Mouse (Mus musculus) liver, embryonic 11.5 days (tissue): ENCODE data around the gene Cdh22. TPM values are rescaled to one million over a fixed set of nuclear protein-coding genes. Genes with fewer than 3 reads are reported as not detected.

Experiments
- ATAC-seq: fragments of 200-750 bp; cut with Nextera tagmentation; replicated peaks from 2 replicates; pipeline ENCODE4 v1.8.0; 2017; ENCODE audit warnings: moderate number of reproducible peaks, mild to moderate bottlenecking, moderate TSS enrichment, moderate library complexity; ENCODE audit not compliant: low FRiP score
- DNase-seq: peaks from one replicate; pipeline ENCODE4 v3.0.0-alpha.2; 2017; ENCODE audit warnings: low spot score
- H3K27ac ChIP-seq: fragments of 300-500 bp; sonication (generic); 2 replicates; pipeline ENCODE4 v1.5.1; 2014; ENCODE audit warnings: mild to moderate bottlenecking, low read depth, low read length, control low read depth
- H3K27me3 ChIP-seq: fragments of 300-500 bp; sonication (generic); replicated peaks from 2 replicates; pipeline ENCODE4 v1.6.1; 2014; ENCODE audit warnings: low read length, mixed read lengths; ENCODE audit not compliant: control insufficient read depth, insufficient read depth
- H3K36me3 ChIP-seq: fragments of 300-500 bp; sonication (generic); 2 replicates; pipeline ENCODE4 v1.6.1; 2014; ENCODE audit warnings: mild to moderate bottlenecking, low read length, moderate library complexity, mixed read lengths; ENCODE audit not compliant: control insufficient read depth, insufficient read depth
- H3K4me1 ChIP-seq: fragments of 300-500 bp; sonication (generic); replicated peaks from 2 replicates; pipeline ENCODE4 v1.6.1; 2014; ENCODE audit warnings: low read length, mixed read lengths; ENCODE audit not compliant: control insufficient read depth, insufficient read depth
- H3K4me2 ChIP-seq: fragments of 300-500 bp; sonication (generic); 2 replicates; pipeline ENCODE4 v1.6.1; 2014; ENCODE audit warnings: mild to moderate bottlenecking, control low read depth, moderate library complexity
- H3K4me3 ChIP-seq: fragments of 300-500 bp; sonication (generic); 2 replicates; pipeline ENCODE4 v1.5.1; 2014; ENCODE audit warnings: low read depth, low read length, control low read depth
- H3K9ac ChIP-seq: fragments of 300-500 bp; sonication (generic); 2 replicates; pipeline ENCODE4 v1.6.1; 2014; ENCODE audit warnings: low read depth, low read length, control low read depth
- H3K9me3 ChIP-seq: fragments of 300-500 bp; sonication (generic); 2 replicates; pipeline ENCODE4 v1.6.1; 2016; ENCODE audit warnings: low read length, inconsistent platforms, mixed read lengths; ENCODE audit not compliant: control insufficient read depth
- WGBS: fragments of 180-500 bp; shearing (Covaris S2); extraction: QIAGEN DNeasy Blood & Tissue Kit; methylation state at CpG from one replicate; pipeline ENCODE4 v1.1.7; 2014; 5-methylcytosine and 5-hydroxymethylcytosine counted together
- polyA plus RNA-seq: library from polyadenylated mRNA; unstranded; fragments of >200 nt; fragmentation: Nextera tagmentation; extraction: Ambion mirVana; gene quantifications from 2 replicates; pipeline ENCODE4 v1.2.1, GENCODE M21; 2014

The Cdh22 gene
- polyA plus RNA-seq, 1 experiment from 2014 or later: 0.11 TPM

DNA sequence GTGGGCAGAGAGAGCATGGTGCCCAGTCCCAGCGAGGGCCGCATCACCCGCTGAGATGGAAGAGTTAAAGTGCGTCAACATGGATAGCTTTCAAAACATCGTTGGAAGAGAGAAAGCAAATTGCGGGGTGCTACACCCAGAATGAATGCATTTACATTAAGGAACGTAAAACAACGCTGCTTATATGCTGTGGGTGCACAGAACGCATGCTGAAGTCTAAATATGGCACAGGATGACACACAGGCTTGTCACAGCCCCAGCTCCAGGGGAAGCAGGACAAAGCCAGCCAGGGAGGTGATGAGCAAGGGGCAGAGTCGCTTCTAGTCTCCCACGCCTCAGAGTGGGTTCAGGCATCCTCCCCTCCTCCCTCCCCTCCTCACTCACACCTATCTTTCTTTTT, 27.0 kb downstream of the Cdh22 start:
- no peak overlapping the region for H3K4me3 ChIP-seq
- no peaks in the 10 kb centered on the region; the same call in 1 of the 2 replicates for H3K4me1 ChIP-seq
- H3K9ac ChIP-seq: no peak overlapping the region
- H3K36me3 ChIP-seq: no peaks in the 10 kb centered on the region
- DNase-seq (no peak), ATAC-seq (no peak)
- WGBS: 64% methylated on average over 11 of the region's 11 CpGs
- no peaks in the 10 kb centered on the region for H3K9me3 ChIP-seq
- H3K4me2 ChIP-seq: no peak overlapping the region
- H3K27me3 ChIP-seq: peaks cover 43% of the 10 kb centered on the region
- no peak overlapping the region for H3K27ac ChIP-seq

DNA sequence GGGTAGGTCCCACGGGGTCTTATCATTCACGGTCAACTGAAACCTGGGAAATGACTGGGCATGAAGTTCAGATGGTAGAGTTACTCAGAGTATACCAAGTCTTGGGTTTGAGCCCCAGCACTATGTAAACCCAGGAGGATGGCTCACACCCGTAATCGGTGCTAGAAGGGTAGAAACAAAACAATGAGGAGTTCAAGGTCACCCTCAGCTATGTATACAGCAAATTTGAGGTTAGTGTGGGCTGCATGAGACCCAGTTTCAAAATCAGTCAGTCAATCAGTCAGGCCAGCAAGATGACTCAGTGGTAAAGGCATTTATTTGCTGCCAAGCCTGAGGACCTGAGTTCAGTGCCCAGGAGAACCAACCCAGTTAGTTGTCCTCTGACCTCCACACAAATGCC, 27.6 kb downstream of the Cdh22 start:
- Histone ChIP-seq H3K27ac (no peak overlapping the region), H3K27me3 (peaks cover 42% of the 10 kb centered on the region), H3K9me3 (no peaks in the 10 kb centered on the region), H3K9ac (no peak overlapping the region), H3K4me3 (no peak overlapping the region), H3K4me1 (no peaks in the 10 kb centered on the region; the same call in 1 of the 2 replicates), H3K36me3 (no peaks in the 10 kb centered on the region), H3K4me2 (no peak overlapping the region)
- no peak for DNase-seq
- WGBS: 65% methylated on average over 4 of the region's 4 CpGs
- ATAC-seq: no peak

DNA sequence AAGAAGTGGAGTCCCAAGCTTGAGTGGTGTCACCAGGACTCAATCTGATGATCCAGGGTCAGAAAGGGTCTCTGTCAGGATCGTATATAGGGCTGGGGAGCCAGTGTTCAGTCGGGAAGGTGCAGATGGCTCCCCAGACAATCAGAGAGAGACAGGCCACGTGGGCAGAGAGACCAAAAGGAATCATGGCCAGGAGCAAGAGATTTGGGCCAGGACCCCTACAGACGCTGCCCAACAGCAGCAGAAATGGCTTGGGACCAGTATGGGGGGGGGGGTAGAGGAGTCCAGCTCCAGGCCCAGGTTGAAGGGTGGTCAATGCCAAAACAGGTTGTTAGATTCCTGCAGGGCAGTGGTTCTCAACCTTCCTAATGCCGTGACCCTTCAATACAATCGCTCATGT, 29.2 kb downstream of the Cdh22 start:
- no peaks in the 10 kb centered on the region for H3K36me3 ChIP-seq
- WGBS: 60% methylated on average over 6 of the region's 6 CpGs
- no peak overlapping the region for H3K9ac ChIP-seq
- no peak for DNase-seq
- H3K4me2 ChIP-seq: no peak overlapping the region
- H3K27me3 ChIP-seq: peaks cover 38% of the 10 kb centered on the region
- no peak overlapping the region for H3K27ac ChIP-seq
- H3K4me3 ChIP-seq: no peak overlapping the region
- no peaks in the 10 kb centered on the region for H3K4me1 ChIP-seq
- no peak for ATAC-seq
- H3K9me3 ChIP-seq: no peaks in the 10 kb centered on the region

DNA sequence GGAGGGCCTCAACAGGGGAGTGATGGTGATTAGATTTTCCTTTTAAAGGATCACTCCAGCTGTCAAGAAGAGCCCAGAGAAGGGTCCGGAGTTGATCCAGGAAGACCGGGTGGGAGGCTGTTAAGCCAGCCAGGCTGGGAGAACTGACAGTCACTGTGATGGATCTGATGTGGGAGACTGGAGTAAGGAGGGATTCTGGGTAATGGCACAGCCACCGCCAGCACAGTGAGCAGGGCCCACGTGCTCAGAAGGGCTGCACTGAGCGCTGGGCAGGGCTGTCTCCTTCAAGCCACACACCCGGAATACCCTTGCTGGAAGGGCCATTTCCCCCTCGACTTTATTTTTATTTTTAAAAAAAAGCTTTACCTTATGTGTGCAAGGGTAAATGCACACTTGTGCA, 29.7 kb downstream of the Cdh22 start:
- H3K9me3 ChIP-seq: no peaks in the 10 kb centered on the region
- no peak overlapping the region for H3K4me2 ChIP-seq
- H3K27ac ChIP-seq: no peak overlapping the region
- no peak overlapping the region for H3K4me3 ChIP-seq
- no peaks in the 10 kb centered on the region for H3K36me3 ChIP-seq
- no peak overlapping the region for H3K9ac ChIP-seq
- 39% methylated on average over 7 of the region's 7 CpGs for WGBS
- peaks cover 38% of the 10 kb centered on the region for H3K27me3 ChIP-seq
- no peaks in the 10 kb centered on the region for H3K4me1 ChIP-seq
- DNase-seq (no peak), ATAC-seq (no peak)

DNA sequence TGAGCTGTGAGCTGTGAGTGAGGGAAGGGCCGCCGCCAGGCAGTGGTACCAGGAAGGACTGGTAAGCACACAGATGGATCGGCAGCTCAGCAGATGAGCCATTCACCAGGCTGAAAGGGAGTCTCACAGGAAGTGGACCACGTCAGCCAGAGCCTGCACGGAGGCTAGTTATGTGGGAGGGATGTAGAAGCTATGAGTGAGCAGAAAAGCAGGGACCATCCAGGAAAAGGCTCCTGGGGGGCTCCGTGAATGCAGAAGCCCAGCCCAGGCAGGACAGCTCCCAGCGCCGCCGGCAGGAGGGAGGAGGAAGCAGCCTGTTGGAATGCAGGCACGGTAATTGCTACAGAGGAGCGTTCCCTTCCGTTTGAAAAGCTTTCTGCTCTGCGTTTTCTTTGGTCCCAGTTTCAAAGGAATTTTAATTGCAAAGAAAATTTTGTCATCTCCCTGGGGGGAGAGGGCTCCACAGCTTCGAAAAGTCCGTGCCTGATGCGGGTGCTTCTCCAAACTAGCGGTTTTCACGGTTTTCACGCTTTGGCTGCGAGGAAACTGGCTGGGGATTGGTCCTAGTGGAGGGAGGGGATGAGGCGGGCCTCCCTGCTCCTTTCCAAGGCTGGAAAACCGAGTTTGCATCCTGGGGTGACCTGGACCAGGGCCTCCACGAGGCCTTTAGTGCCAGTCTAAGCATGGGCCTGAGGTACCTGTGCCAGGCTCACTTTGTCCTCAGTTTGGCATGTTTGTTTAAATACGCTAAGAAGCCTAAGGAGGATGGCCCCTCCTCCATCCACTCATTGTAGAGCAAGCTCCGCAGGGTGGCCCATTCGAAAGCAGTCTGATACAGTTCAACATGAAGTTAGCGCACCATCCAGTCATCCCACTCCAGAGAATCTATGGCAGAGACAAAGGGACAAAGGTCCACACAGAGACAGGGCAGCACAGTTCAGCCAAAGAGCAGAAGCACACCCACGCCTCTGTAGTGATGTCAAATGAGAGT, 32.6 kb downstream of the Cdh22 start:
- ATAC-seq (no peak), DNase-seq (no peak)
- 7% methylated on average over 28 of the region's 28 CpGs for WGBS
- no peak overlapping the region for H3K27ac ChIP-seq
- no peaks in the 10 kb centered on the region for H3K9me3 ChIP-seq
- no peak overlapping the region for H3K9ac ChIP-seq
- peak overlapping the region; percentile 47 for H3K4me2 ChIP-seq
- peaks cover 41% of the 10 kb centered on the region for H3K27me3 ChIP-seq
- H3K36me3 ChIP-seq: no peaks in the 10 kb centered on the region
- H3K4me1 ChIP-seq: no peaks in the 10 kb centered on the region
- peak overlapping the region; percentile 25; the same call in 1 of the 2 replicates for H3K4me3 ChIP-seq

DNA sequence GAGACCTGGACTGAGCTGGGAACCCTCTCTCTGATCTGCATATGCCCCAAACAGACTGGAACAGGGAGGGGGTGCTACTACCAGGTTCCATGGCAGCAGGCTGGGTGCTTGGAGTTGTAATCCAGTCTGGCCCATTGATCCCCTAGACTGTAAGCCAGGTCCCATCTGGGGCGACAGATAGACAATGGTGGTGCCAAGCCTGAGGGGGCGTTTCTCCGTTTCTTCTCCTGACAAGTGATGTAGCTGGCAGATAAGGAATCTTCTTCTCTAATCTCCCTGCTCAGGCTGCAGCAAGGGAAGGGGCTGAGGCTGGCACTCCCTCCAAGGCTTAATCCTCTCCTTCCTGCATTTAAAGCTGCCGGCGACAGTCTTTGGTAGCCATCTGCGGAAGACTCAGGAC, 37.1 kb downstream of the Cdh22 start:
- Histone ChIP-seq H3K4me2 (no peak overlapping the region), H3K4me1 (no peaks in the 10 kb centered on the region), H3K36me3 (no peaks in the 10 kb centered on the region), H3K27me3 (peaks cover 58% of the 10 kb centered on the region), H3K4me3 (no peak overlapping the region), H3K9me3 (no peaks in the 10 kb centered on the region), H3K9ac (no peak overlapping the region), H3K27ac (no peak overlapping the region)
- 37% methylated on average over 6 of the region's 6 CpGs for WGBS
- ATAC-seq (no peak), DNase-seq (no peak)

DNA sequence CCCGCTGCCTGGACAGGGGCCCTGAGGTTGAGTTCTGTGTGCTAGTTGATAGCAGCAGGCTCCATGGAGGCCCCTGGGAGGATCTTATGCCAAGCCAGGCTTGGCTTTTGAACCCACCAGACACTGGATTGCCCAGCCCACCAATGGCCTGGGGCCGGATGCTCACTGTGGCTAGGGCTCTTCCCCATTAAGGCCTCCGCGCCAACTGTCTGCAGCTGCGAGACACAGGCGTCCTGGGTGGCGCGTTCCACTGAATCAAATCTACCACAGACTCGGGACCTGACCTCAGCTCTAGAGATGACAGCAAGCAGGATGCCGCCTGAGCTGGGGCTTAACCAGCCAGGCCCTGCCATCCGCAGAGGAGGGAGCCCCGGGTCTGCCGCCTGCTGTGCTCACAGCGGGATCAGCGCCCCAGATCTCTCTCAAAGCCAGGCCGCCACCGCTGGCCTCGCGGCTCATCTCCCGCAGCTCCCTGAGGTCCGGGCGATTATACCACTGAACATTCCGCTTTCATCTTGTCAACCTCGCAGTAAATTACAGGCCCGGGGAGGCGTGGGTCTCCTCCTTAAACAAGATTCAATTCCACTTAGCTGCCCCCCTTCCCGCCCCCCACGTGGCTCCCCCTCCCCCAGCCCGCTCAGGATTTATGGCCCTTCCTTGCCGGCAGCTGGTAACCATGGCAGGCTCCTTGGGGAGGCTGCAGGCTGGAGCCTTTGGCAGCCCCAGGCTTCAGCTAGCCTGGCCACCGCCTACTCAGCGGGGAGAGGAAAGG, 39.1 kb downstream of the Cdh22 start:
- H3K4me1 ChIP-seq: no peaks in the 10 kb centered on the region
- no peak for DNase-seq

DNA sequence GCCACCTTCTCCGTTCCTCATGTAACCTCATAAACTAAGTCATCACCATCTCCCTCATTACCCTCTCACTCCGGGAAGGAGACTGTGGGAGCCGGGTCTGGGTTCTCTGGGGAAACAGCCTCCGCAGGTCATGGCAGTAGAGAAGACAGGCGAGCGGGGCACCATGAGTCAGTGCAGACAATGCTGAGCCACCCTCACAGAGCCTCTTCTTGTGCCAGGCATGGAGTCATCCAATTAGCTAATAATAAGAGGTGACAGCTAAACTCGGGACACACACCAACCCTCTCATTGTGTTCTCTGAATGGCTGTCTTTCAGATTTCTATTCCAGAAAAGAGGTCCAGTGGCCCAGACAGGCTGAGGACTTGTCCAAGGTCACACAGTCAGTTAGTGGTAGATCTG, 43.2 kb downstream of the Cdh22 start:
- Histone ChIP-seq H3K4me2 (no peak overlapping the region), H3K27me3 (peaks cover 18% of the 10 kb centered on the region), H3K9ac (no peak overlapping the region), H3K36me3 (no peaks in the 10 kb centered on the region), H3K4me1 (0 out of 2 replicates have a peak, but pooled peaks cover 3% of the 10 kb centered on the region), H3K27ac (no peak overlapping the region), H3K4me3 (no peak overlapping the region), H3K9me3 (no peaks in the 10 kb centered on the region)
- DNase-seq: no peak
- no peak for ATAC-seq
- WGBS: 74% methylated on average over 7 of the region's 7 CpGs

More for the DNA sequence above, 39.1 kb downstream of the Cdh22 start:
- 13% methylated on average over 31 of the region's 32 CpGs for WGBS
- Histone ChIP-seq H3K27me3 (peaks cover 43% of the 10 kb centered on the region), H3K27ac (no peak overlapping the region), H3K4me2 (0 out of 2 replicates have a peak overlapping the region, but pooled peaks have one; percentile 11), H3K9ac (no peak overlapping the region), H3K9me3 (no peaks in the 10 kb centered on the region), H3K4me3 (no peak overlapping the region), H3K36me3 (no peaks in the 10 kb centered on the region)
- ATAC-seq: no peak
